ENCODE assay signal across 24 mouse cellular contexts in genomic region chr6:91670224-91670623, GRCm38 (mm10). TPM values are rescaled to one million over a fixed set of nuclear protein-coding genes. Genes with fewer than 3 reads are reported as not detected.
DNase-seq lines count a peak whose midpoint lies in the region; ATAC-seq and TF ChIP-seq lines count a peak whose summit lies in the region.
"Had no signal": no experiment of that assay in that cellular context is flagged by ENCODE, and none has a peak within 500 bp of the region (broad histone marks: within the 10 kb centered on the region; RNA-seq: fewer than 3 reads in every experiment).

No protein-coding gene starts in this region.

- no peak overlapping the region for H3K4me3 ChIP-seq in hindbrain, embryonic 10.5 days
- no peak overlapping the region for H3K4me3 ChIP-seq in hindbrain, postnatal 0 days (ENCODE audit: low read length)
- no peak overlapping the region for H3K4me3 ChIP-seq in ES-Bruce4 (ENCODE audit: low read depth, low read length)
- H3K4me3 ChIP-seq: embryonic facial prominence, embryonic 10.5 days; embryonic facial prominence, embryonic 12.5 days; forebrain, embryonic 13.5 days; forebrain, embryonic 15.5 days had no signal

- H3K36me3 ChIP-seq in hindbrain, embryonic 10.5 days, result no peaks in the 10 kb centered on the region
- H3K36me3 ChIP-seq in hindbrain, postnatal 0 days (ENCODE audit: insufficient read depth, low read length), result no peaks in the 10 kb centered on the region
- no peaks in the 10 kb centered on the region for H3K36me3 ChIP-seq in ES-Bruce4 (ENCODE audit: control insufficient read depth, insufficient read depth, low read length, poor library complexity, severe bottlenecking)
- H3K36me3 ChIP-seq: embryonic facial prominence, embryonic 10.5 days; embryonic facial prominence, embryonic 12.5 days; forebrain, embryonic 15.5 days; G1E had no signal

- TF ChIP-seq CTCF in hindbrain, postnatal 0 days (IDR thresholded peaks at IDR 0.05; ENCODE audit: low read depth), result no peak
- no peak for TF ChIP-seq CTCF in ES-Bruce4 (IDR thresholded peaks at IDR 0.05; ENCODE audit: low read depth, low read length)

- no peaks in the 10 kb centered on the region for H3K27me3 ChIP-seq in hindbrain, embryonic 10.5 days (ENCODE audit: insufficient read depth, poor library complexity, severe bottlenecking)
- no peaks in the 10 kb centered on the region for H3K27me3 ChIP-seq in hindbrain, postnatal 0 days (ENCODE audit: insufficient read depth, low read length)
- no peaks in the 10 kb centered on the region for H3K27me3 ChIP-seq in ES-Bruce4 (ENCODE audit: control insufficient read depth, insufficient read depth, low read length, poor library complexity, severe bottlenecking)
- H3K27me3 ChIP-seq: embryonic facial prominence, embryonic 12.5 days; forebrain, embryonic 13.5 days; forebrain, embryonic 15.5 days; Patski had no signal

- peaks cover 27% of the 10 kb centered on the region for H3K4me1 ChIP-seq in hindbrain, embryonic 10.5 days (replicated peaks)
- H3K4me1 ChIP-seq in hindbrain, postnatal 0 days (ENCODE audit: insufficient read depth, low read length), result no peaks in the 10 kb centered on the region
- peaks cover 5% of the 10 kb centered on the region for H3K4me1 ChIP-seq in ES-Bruce4 (ENCODE audit: control insufficient read depth, insufficient read depth, low read length)
- H3K4me1 ChIP-seq: forebrain, embryonic 15.5 days had no signal

- ATAC-seq in hindbrain, postnatal 0 days, result no peak
- ATAC-seq: activated CD4-positive, CD25-positive, alpha-beta regulatory T cell, adult 4 months; forebrain, embryonic 13.5 days; forebrain, embryonic 15.5 days; forebrain, postnatal 0 days; Patski had no signal

- no peak for TF ChIP-seq POLR2A in ES-Bruce4 (IDR thresholded peaks at IDR 0.05; ENCODE audit: insufficient read depth, low read length)

- no peaks in the 10 kb centered on the region for H3K9me3 ChIP-seq in hindbrain, embryonic 10.5 days
- no peaks in the 10 kb centered on the region for H3K9me3 ChIP-seq in hindbrain, postnatal 0 days (ENCODE audit: low read length)
- H3K9me3 ChIP-seq in ES-Bruce4 (replicated peaks; ENCODE audit: control insufficient read depth, insufficient read depth, low read length, poor library complexity, severe bottlenecking), result no peaks in the 10 kb centered on the region
- H3K9me3 ChIP-seq: embryonic facial prominence, embryonic 10.5 days; embryonic facial prominence, embryonic 12.5 days; forebrain, embryonic 13.5 days; forebrain, embryonic 15.5 days; G1E had no signal

- 48% methylated on average over 6 of the region's 6 CpGs for WGBS in hindbrain, embryonic 10.5 days
- WGBS in hindbrain, postnatal 0 days, result 38% methylated on average over 6 of the region's 6 CpGs

- H3K27ac ChIP-seq in hindbrain, embryonic 10.5 days, result 0 out of 2 replicates have a peak overlapping the region, but pooled peaks have one; percentile 62
- H3K27ac ChIP-seq in hindbrain, postnatal 0 days, result no peak overlapping the region
- H3K27ac ChIP-seq in ES-Bruce4 (ENCODE audit: insufficient read depth, low read length), result peak overlapping the region; percentile 5; the same call in 1 of the 2 replicates
- H3K27ac ChIP-seq: embryonic facial prominence, embryonic 10.5 days; embryonic facial prominence, embryonic 12.5 days; forebrain, embryonic 13.5 days; forebrain, embryonic 15.5 days had no signal

- no peak overlapping the region for H3K4me2 ChIP-seq in hindbrain, postnatal 0 days (ENCODE audit: low read depth, low read length)
- H3K4me2 ChIP-seq: embryonic facial prominence, embryonic 12.5 days; forebrain, embryonic 13.5 days; forebrain, embryonic 15.5 days had no signal

- DNase-seq in hindbrain, embryonic 10.5 days (ENCODE audit: low spot score), result no peak
- no peak for DNase-seq in hindbrain, postnatal 0 days (ENCODE audit: low spot score)
- DNase-seq in ES-CJ7 (ENCODE audit: low read depth, low spot score), result peak; percentile 58
- peak; percentile 52 for DNase-seq in R1 (ENCODE audit: low read depth, low spot score)
- no peak for DNase-seq in thymus, postnatal 4 days
- no peak for DNase-seq in gastrocnemius, postnatal 10 days
- no peak for DNase-seq in ovary, postnatal 14 days (ENCODE audit: low spot score)
- DNase-seq: adrenal gland, adult 8-10 months; adrenal gland, postnatal 14 days; adrenal gland, postnatal 36 days; cerebellum, adult 11-12 months; cerebellum, adult 2 months; cerebellum, adult 9-10 months; cerebellum, postnatal 10 days; cerebellum, postnatal 25 days; forebrain, postnatal 0 days had no signal

- TF ChIP-seq EP300 in ES-Bruce4 (IDR thresholded peaks at IDR 0.05; ENCODE audit: insufficient read depth, low read depth, low read length), result peak; percentile 72

- no peak overlapping the region for H3K9ac ChIP-seq in hindbrain, postnatal 0 days (replicated peaks; ENCODE audit: low read length)
- H3K9ac ChIP-seq in ES-Bruce4 (ENCODE audit: low read depth, poor library complexity, severe bottlenecking), result no peak overlapping the region
- H3K9ac ChIP-seq: embryonic facial prominence, embryonic 12.5 days; forebrain, embryonic 13.5 days; forebrain, embryonic 15.5 days; forebrain, postnatal 0 days had no signal

RNA-seq across cellular contexts. Expression of gene Slc6a6, which starts 13.6 kb away (rescaled TPM):
- 58.9 and 60.0 TPM in 2 replicates for polyA plus RNA-seq in hindbrain, embryonic 10.5 days (2016; fragmentation: Nextera tagmentation; extraction: Ambion mirVana)
- total RNA-seq in hindbrain, postnatal 0 days (2014; rRNA removed), result 78.2 and 85.6 TPM in 2 replicates
- polyA plus RNA-seq in hindbrain, postnatal 0 days (2015; fragmentation: Nextera tagmentation; extraction: Ambion mirVana), result 116 and 119 TPM in 2 replicates
- polyA plus RNA-seq in ES-Bruce4 (2011; ENCODE audit: insufficient read depth, insufficient read length, low read depth, missing spikeins), result 109 and 114 TPM in 2 replicates
- 10 to 100 TPM; 43.1 to 64.5 TPM for total RNA-seq in gastrocnemius, postnatal 10 days (2021)

Comparison
In these comparisons a context has a peak if more than half of its experiments do, and no peak if none do; other contexts are left out.
1. DNase-seq: peak in ES-CJ7 (single experiment) and R1 (single experiment); none in hindbrain, embryonic 10.5 days (single experiment), hindbrain, postnatal 0 days (single experiment), thymus, postnatal 4 days (single experiment), gastrocnemius, postnatal 10 days (single experiment) and ovary, postnatal 14 days (single experiment).